Mouse (Mus musculus): ENCODE results near the gene Lrrn2. TPM values are rescaled to one million over a fixed set of nuclear protein-coding genes. Genes with fewer than 3 reads are reported as not detected.

The Lrrn2 gene
- total RNA-seq, 1 experiment from 2014 or later = not detected

DNA sequence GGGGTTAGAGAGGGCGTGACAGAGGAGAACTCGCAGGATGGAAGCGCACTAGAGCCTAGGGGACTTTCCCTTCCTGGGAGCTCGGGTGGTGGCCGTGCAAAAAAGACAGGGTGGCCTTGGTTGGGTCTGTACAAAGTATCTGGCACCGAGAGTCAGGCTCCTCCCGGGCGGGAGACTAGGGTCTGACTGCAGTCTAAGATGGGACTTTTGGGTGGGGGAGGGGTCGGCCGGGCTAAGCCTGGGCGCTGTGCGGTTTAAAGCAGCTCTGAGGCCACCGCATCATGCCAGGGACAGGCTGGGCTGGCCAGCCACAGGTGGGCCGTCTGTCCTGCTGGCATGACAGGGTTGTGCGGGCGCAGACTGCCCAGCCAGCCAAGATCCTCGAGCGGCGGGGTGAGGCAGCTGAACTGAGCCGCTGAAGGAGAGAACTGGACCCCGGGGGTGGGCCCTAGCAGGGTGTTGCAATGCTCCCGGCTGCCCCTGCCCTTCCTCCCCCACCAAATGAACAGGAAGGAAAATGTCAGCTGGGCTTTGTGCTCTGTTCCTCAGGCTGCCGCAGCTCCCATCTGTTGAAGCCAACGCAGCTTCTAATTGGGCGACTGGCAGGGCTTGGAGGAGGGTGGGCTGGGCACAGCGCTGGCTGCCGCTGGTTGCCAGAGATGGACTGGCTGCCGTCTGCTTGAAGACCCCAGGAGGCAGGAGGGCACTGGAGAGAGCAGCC is 1.1 kb downstream of the Lrrn2 start:
- no peak for ATAC-seq (ENCODE audit: extremely low read depth, insufficient number of reproducible peaks, low FRiP score, poor library complexity, severe bottlenecking)

DNA sequence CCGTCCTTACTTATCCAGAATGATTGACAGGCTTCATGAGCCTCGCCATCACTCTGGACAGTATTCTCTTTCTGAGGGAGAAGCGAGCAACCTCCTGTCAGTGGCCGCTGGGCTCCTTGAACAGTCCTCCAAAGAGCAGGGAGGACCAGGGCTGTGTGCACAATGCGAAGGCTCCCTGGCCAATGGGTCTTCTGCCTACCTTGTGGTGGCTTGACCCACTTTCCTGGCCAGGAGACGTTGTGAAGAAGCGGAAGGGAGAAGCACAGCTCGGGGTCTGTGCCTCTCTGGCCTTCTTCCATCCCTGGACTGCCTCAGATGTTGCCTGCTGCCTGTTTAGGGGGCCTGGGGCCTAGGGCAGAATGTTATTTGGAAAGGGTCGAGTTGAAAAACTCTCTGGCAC is 1.8 kb downstream of the Lrrn2 start:
- ATAC-seq (ENCODE audit: extremely low read depth, insufficient number of reproducible peaks, low FRiP score, poor library complexity, severe bottlenecking) = no peak

- no peak for ATAC-seq (ENCODE audit: extremely low read depth, insufficient number of reproducible peaks, low FRiP score, poor library complexity, severe bottlenecking)
These were observed 5.6 kb downstream of the Lrrn2 start for GRCm38 (mm10) chr1:132885701-132886100.

- no peak for ATAC-seq (ENCODE audit: extremely low read depth, insufficient number of reproducible peaks, low FRiP score, poor library complexity, severe bottlenecking)
These were observed 6.6 kb downstream of the Lrrn2 start for GRCm38 (mm10) chr1:132886626-132887025.

GRCm38 (mm10) chr1:132888811-132889210 is 8.7 kb downstream of the Lrrn2 start:
- no peak for ATAC-seq (ENCODE audit: extremely low read depth, insufficient number of reproducible peaks, low FRiP score, poor library complexity, severe bottlenecking)

DNA sequence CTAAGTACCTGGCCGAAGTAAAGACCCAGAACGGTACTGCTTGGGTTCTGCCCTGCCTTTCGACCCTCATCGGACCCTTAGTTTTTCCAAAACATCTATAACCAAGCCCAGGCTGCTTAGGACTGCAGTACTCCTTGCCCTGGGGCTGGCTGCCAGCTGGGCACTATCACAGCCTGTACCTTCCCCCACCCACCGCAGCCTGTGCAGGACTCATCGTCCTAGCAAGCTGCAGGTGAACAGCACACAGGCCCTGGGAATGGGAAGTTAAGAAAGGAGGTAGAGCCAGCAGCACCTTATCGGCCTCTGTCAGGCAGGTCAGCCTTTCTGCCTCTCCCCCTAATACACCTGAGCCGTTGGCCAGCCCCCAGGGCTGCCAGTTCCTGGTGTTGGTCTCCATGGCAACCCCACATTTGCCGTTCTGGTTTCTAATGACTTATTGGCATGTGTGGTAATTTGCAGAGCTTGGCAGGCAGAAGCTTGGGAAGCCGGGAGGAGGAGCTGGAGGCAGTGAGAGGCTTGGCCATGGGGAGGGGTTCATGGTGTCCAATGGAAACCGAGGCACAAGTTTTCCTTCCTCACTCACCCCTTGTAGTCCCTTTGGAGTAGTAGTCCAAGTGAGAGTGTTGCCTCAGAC is 10.2 kb downstream of the Lrrn2 start:
- no peak for ATAC-seq (ENCODE audit: extremely low read depth, insufficient number of reproducible peaks, low FRiP score, poor library complexity, severe bottlenecking)

- ATAC-seq (ENCODE audit: extremely low read depth, insufficient number of reproducible peaks, low FRiP score, poor library complexity, severe bottlenecking) = no peak
These were observed 12.0 kb downstream of the Lrrn2 start for GRCm38 (mm10) chr1:132892065-132892464.

GRCm38 (mm10) chr1:132893311-132894077 is 13.4 kb downstream of the Lrrn2 start:
- no peak for ATAC-seq (ENCODE audit: extremely low read depth, insufficient number of reproducible peaks, low FRiP score, poor library complexity, severe bottlenecking)

GRCm38 (mm10) chr1:132899029-132899428 is 19.0 kb downstream of the Lrrn2 start:
- ATAC-seq (ENCODE audit: extremely low read depth, insufficient number of reproducible peaks, low FRiP score, poor library complexity, severe bottlenecking) = no peak

DNA sequence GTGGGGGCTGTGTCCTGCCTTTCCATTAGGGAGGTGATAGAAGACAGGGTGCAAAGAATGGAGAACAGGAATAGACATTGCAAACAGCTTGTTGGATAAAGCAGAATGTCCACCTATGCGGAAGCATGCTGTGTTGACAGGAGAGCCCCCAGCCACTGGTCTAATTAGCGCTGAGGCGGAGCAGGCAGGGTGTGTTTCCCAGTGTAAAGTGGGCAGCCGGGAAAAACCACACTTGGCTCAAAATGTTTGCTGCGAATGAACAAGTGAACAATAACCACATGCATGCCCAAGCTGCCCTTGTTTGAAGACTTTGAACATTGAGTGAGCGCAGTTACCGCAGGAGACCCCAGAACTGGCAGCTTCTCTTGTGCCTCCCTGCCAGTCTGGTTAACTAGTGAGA is 19.6 kb downstream of the Lrrn2 start:
- ATAC-seq (ENCODE audit: extremely low read depth, insufficient number of reproducible peaks, low FRiP score, poor library complexity, severe bottlenecking) = no peak

GRCm38 (mm10) chr1:132900945-132901344 is 20.9 kb downstream of the Lrrn2 start:
- no peak for ATAC-seq (ENCODE audit: extremely low read depth, insufficient number of reproducible peaks, low FRiP score, poor library complexity, severe bottlenecking)

GRCm38 (mm10) chr1:132903519-132903918 is 23.4 kb downstream of the Lrrn2 start:
- no peak for ATAC-seq (ENCODE audit: extremely low read depth, insufficient number of reproducible peaks, low FRiP score, poor library complexity, severe bottlenecking)

DNA sequence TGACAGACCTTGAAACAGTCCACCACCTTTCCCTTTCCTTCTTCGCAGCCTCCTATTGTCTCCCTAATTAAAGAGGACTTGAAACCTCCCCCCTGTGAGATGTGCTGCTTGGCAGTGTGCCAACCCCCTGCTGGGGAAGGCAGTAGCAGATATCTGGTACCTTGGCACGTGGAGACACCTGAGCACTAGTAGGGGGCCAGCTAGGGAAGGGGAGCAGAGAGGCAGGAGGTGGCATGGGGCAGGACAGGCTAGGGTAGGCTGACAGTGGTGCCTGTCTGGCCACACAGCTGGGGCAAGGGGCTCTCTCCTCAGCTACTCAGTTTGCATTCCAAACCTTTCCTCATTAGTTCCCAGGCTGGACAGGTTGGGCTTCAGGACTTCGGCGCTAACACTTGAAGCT is 29.0 kb downstream of the Lrrn2 start:
- no peak for ATAC-seq (ENCODE audit: extremely low read depth, insufficient number of reproducible peaks, low FRiP score, poor library complexity, severe bottlenecking)

- no peak for ATAC-seq (ENCODE audit: extremely low read depth, insufficient number of reproducible peaks, low FRiP score, poor library complexity, severe bottlenecking)
These were observed 29.9 kb downstream of the Lrrn2 start for GRCm38 (mm10) chr1:132909951-132910350.

- ATAC-seq (ENCODE audit: extremely low read depth, insufficient number of reproducible peaks, low FRiP score, poor library complexity, severe bottlenecking) = no peak
These were observed 30.5 kb downstream of the Lrrn2 start for GRCm38 (mm10) chr1:132910414-132911041.

DNA sequence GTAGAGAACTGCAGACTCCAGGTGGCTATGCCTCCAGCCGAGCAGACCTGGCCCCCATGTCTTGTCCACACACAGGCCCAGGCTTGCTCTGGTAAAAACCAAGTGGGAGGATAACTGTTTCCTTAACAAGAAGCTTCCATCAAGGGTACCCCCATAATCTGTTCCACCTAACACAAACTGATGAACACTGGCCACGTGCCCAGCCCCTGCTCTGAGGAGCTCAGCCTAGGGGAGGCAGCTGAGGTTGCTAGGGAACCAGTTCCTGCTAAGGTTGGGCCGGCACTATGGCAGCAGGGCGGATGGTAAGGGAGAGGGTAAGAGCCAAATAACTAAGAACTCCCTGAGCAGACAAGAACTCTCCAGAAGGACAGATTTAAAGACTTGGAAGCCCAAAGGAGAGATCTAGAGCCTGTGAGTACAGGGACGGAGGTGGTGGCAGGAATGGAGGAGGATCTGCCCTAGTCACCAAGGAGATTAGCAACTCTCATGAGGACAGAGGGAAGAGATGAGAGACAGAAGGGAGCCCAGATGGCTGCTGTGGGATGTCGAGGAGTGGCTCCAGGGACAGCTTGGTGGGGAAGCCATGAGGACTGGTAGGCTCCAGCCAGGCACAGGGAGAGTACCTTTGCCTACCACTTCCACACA is 35.9 kb downstream of the Lrrn2 start:
- no peak for ATAC-seq (ENCODE audit: extremely low read depth, insufficient number of reproducible peaks, low FRiP score, poor library complexity, severe bottlenecking)

- ATAC-seq (ENCODE audit: extremely low read depth, insufficient number of reproducible peaks, low FRiP score, poor library complexity, severe bottlenecking) = no peak
These were observed 37.5 kb downstream of the Lrrn2 start for GRCm38 (mm10) chr1:132917554-132917953.

DNA sequence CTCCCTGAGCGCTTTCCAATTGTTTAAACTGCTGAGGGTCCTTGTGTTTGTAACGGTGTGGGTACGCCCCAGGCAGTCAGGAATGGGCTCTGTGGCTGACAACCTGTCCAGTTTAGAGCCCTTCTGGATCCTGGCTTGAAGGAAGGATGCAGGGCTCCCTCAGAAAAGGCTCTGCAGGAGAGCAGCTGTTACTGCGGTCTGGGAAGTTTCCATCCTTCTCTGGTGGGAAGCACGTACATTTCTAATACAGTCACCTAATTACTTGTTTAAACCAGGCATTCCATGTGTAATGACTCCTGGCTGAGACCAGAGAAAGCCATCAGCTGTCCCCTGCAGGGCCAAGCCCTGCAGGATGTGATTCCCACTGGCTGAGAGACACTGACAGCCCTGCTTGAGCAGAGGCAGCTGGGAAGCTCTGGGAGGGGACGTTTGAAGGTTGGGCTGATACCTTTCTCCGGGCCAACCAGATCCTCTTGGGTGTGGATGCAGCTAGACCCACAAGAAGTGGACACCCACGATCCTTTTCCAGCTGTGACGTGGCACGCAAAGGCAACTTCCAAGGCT is 38.1 kb downstream of the Lrrn2 start:
- ATAC-seq (ENCODE audit: extremely low read depth, insufficient number of reproducible peaks, low FRiP score, poor library complexity, severe bottlenecking) = no peak

GRCm38 (mm10) chr1:132919258-132919657 is 39.2 kb downstream of the Lrrn2 start:
- ATAC-seq (ENCODE audit: extremely low read depth, insufficient number of reproducible peaks, low FRiP score, poor library complexity, severe bottlenecking) = no peak

All from neutrophil, adult 5-6 weeks (primary cell).